Mouse (Mus musculus): ENCODE measurements at regions not wholly inside any gene's neighbourhood (a gene's known extent, or its start where the extent isn't known, plus 50 kb on each side); places are given as distances from the start of the nearest gene placed in this dataset.
A peak's percentile ranks its signal among the peaks of the same experiment; 100 is the strongest.

GRCm38 (mm10) chr12:118659240-118660120 lies 186.6 kb upstream of the Sp8 start:
- no peak for DNase-seq (ENCODE audit: extremely low read depth, low read depth)

GRCm38 (mm10) chr12:118650483-118651160 lies 195.5 kb upstream of the Sp8 start:
- DNase-seq (ENCODE audit: extremely low read depth, low read depth) = no peak

GRCm38 (mm10) chr12:118649323-118649973 lies 196.7 kb upstream of the Sp8 start:
- DNase-seq (ENCODE audit: extremely low read depth, low read depth) = peak; percentile 11

- DNase-seq (ENCODE audit: extremely low read depth, low read depth) = no peak
Measured at GRCm38 (mm10) chr12:118648673-118649072, 197.5 kb upstream of the Sp8 start.

GRCm38 (mm10) chr12:118647270-118648042 lies 198.7 kb upstream of the Sp8 start:
- no peak for DNase-seq (ENCODE audit: extremely low read depth, low read depth)

GRCm38 (mm10) chr12:118640925-118641324 lies 205.2 kb upstream of the Sp8 start:
- DNase-seq (ENCODE audit: extremely low read depth, low read depth) = no peak

GRCm38 (mm10) chr12:118637214-118637613 lies 208.9 kb upstream of the Sp8 start:
- no peak for DNase-seq (ENCODE audit: extremely low read depth, low read depth)

- no peak for DNase-seq (ENCODE audit: extremely low read depth, low read depth)
Measured at GRCm38 (mm10) chr12:118635456-118635855, 210.7 kb upstream of the Sp8 start.

- no peak for DNase-seq (ENCODE audit: extremely low read depth, low read depth)
Measured at GRCm38 (mm10) chr12:118630373-118630772, 215.8 kb upstream of the Sp8 start.

- DNase-seq (ENCODE audit: extremely low read depth, low read depth) = no peak
Measured at GRCm38 (mm10) chr12:118621697-118622485, 224.2 kb upstream of the Sp8 start.

- DNase-seq (ENCODE audit: extremely low read depth, low read depth) = no peak
Measured at GRCm38 (mm10) chr12:118620847-118621636, 225.1 kb upstream of the Sp8 start.

GRCm38 (mm10) chr12:118597015-118597414 lies 249.1 kb upstream of the Sp8 start:
- no peak for DNase-seq (ENCODE audit: extremely low read depth, low read depth)

GRCm38 (mm10) chr12:118594781-118595574 lies 251.2 kb upstream of the Sp8 start:
- DNase-seq (ENCODE audit: extremely low read depth, low read depth) = no peak

GRCm38 (mm10) chr12:118583829-118584628 lies 262.1 kb upstream of the Sp8 start:
- no peak for DNase-seq (ENCODE audit: extremely low read depth, low read depth)

GRCm38 (mm10) chr12:118569811-118570210 lies 268.6 kb upstream of the Sp4 start:
- no peak for DNase-seq (ENCODE audit: extremely low read depth, low read depth)

- DNase-seq (ENCODE audit: extremely low read depth, low read depth) = no peak
Measured at GRCm38 (mm10) chr12:118566681-118567080, 265.4 kb upstream of the Sp4 start.

- DNase-seq (ENCODE audit: extremely low read depth, low read depth) = no peak
Measured at GRCm38 (mm10) chr12:118564394-118565112, 263.3 kb upstream of the Sp4 start.

Data from MEL-GATA-1-ER (cell line).